Mouse (Mus musculus): ENCODE results near the gene Sh2b1.

Sh2b1 gene

DNA sequence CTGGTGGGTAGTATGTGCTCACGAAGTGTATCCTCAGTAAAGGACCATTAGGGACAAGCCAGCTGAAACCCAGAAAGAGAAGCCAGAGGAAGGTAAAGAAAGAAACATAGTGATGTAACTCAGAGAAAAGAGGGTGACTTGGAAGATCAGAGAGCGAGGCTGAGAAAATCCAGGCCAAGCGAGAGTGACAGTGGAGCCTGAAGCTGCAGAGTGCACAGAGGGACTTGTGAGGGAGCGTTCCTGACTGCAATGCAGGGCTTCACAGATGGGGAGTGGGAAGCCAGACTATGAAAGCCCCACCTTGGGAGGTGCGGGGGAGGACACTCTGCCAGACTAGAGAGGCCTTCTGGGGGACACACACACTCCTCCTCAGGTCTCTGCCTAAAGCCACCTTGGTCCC is 17.0 kb downstream of the Sh2b1 start:
- in situ Hi-C loops (cut with MboI; ENCODE audit: low sequenced_read_pairs): no loop called here

- in situ Hi-C loops (cut with MboI; ENCODE audit: low sequenced_read_pairs): no loop called here
Observed at GRCm38 (mm10) chr7:126456382-126457266, 18.6 kb downstream of the Sh2b1 start.

GRCm38 (mm10) chr7:126455242-126455641 is 20.0 kb downstream of the Sh2b1 start:
- in situ Hi-C loops (cut with MboI; ENCODE audit: low sequenced_read_pairs): no loop called here

GRCm38 (mm10) chr7:126453861-126454260 is 21.4 kb downstream of the Sh2b1 start:
- in situ Hi-C loops (cut with MboI; ENCODE audit: low sequenced_read_pairs): no loop called here

DNA sequence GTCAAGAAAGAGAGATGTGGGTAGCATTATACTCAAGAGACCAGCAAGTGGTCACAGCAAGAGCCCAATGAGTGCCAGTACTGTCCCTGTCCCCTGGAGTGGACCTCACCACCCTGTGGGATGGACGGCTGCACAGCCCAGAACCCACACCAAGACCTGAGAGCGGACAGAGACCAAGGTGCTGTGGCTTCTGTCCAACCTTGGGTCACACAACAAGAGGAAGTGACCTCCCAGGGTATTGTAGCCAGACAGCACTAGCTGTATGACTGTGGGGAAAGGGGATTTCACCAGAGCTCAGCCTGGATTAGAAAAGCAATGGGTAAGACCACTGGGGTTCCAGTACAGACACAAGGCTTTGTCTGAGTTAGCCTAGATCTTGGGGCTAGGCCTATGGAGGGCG is 23.0 kb downstream of the Sh2b1 start:
- in situ Hi-C loops (cut with MboI; ENCODE audit: low sequenced_read_pairs): no loop called here

DNA sequence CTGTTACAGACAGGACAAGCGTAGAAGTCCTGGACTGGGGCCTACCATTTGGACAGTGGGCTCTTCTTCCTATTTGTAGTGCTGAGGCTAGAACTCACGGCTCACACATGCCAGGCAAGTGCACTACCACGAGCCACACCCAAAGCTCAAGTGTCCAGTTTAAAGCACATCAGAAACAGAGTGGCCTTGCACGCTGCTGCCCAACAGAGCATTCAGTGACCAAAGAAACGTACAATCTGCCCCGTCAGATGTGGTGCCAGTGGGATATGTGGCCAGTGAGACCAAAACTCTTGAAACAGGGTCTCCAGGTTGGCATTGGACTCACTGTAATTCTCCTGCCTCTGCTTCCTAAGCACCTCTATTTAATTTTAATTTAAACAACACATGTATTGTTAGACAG is 24.6 kb downstream of the Sh2b1 start:
- in situ Hi-C loops (cut with MboI; ENCODE audit: low sequenced_read_pairs): no loop called here

GRCm38 (mm10) chr7:126449991-126450390 is 25.2 kb downstream of the Sh2b1 start:
- in situ Hi-C loops (cut with MboI; ENCODE audit: low sequenced_read_pairs): no loop called here

GRCm38 (mm10) chr7:126448481-126448880 is 26.7 kb downstream of the Sh2b1 start:
- in situ Hi-C loops (cut with MboI; ENCODE audit: low sequenced_read_pairs): no loop called here

GRCm38 (mm10) chr7:126446217-126446616 is 29.0 kb downstream of the Sh2b1 start:
- in situ Hi-C loops (cut with MboI; ENCODE audit: low sequenced_read_pairs): no loop called here

DNA sequence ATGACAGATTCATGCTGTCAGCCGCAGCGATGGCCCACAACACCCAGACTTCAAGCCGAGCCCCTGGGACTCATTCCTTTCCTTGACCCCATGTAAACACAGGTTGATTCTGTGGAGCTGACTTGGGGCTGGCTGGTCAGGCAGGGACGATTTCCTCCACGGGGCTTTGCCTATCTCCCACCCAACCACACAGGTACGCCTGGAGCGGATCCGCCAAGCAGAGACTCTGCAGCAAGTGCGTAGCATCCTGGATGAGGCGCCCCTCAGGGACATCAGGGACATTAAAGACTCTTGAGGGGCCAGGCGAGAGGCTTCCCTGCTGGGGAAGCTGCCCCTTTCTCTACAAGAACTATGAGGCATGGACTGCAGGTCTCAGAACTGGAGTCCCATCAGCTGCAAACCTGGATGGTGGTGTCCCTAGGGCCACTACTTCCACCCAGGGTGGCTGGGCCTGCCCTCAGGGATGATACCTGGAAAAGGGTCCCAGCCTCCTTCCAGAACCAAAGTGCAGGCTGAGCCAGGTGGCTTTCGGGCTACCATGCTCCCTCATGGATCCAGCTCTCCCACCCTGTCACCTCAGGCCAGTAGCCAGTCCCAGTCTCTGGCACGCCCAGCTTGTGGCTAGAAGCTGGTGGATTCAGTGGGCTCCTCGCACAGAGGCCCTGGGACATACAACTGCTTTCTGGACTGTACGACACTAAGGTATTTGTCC is 30.0 kb downstream of the Sh2b1 start:
- in situ Hi-C loops (cut with MboI; ENCODE audit: low sequenced_read_pairs): no loop called here

- in situ Hi-C loops (cut with MboI; ENCODE audit: low sequenced_read_pairs): no loop called here
Observed at GRCm38 (mm10) chr7:126444536-126444935, 30.7 kb downstream of the Sh2b1 start.

DNA sequence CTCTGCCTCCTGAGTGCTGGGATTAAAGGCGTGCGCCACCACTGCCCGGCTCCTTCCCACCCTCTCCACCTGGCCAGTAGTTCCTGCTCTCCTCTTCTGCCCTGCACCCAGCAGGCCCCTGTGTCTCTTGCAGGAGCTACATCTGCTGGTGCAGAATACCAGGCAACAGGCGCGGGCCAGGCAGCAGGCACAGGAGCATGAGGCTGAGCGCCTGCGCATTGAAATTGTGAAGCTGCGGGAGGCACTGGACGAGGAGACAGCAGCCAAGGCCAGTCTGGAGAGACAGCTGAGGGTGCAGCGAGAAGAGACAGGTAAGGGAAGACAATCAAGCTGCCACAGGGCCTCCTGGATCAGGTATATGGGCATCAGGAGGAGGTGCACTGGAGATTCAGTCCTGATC is 31.2 kb downstream of the Sh2b1 start:
- in situ Hi-C loops (cut with MboI; ENCODE audit: low sequenced_read_pairs): no loop called here

GRCm38 (mm10) chr7:126440134-126440533 is 35.1 kb downstream of the Sh2b1 start:
- in situ Hi-C loops (cut with MboI; ENCODE audit: low sequenced_read_pairs): no loop called here

DNA sequence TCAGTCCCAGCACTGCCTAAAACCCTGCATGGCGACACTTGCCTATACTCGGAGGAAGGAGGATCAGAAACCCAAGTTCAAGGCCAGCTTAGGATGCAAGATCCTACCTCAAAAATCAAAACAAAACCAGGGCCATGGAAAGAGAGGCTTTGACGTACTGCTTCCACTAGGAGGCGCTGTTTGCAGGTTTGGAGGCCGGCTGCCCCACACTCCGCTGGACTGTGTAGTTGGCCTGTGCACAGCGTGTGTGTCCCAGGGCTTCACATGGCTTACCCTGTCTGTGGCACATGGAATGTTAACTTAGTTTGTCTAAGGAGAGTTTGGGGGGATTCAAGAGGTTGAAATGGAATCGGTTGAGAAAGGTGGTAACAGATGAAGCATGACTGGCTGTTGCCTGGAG is 38.4 kb downstream of the Sh2b1 start:
- in situ Hi-C loops (cut with MboI; ENCODE audit: low sequenced_read_pairs): no loop called here

- in situ Hi-C loops (cut with MboI; ENCODE audit: low sequenced_read_pairs): no loop called here
Observed at GRCm38 (mm10) chr7:126435801-126436200, 39.4 kb downstream of the Sh2b1 start.

GRCm38 (mm10) chr7:126434726-126435125 is 40.5 kb downstream of the Sh2b1 start:
- in situ Hi-C loops (cut with MboI; ENCODE audit: low sequenced_read_pairs): no loop called here

DNA sequence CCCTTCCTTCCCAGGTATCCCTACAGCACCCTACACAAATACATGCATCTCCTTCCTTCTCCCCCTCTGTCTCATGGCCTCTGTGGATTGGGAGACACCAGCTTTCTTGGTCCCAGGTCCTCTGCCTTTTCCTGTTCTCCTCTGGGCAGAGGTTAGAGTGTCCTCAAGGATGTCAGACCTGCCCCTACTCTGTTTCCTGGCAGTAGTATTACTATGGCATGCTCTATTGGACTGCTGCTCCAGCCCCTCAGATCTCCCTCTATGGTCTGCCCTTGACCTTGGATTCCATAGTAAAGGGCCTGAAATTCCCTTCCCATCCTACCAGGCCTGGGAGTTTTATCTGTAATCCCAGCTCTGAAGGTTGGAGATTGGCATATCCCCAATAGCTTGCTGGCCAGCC is 45.1 kb downstream of the Sh2b1 start:
- in situ Hi-C loops (cut with MboI; ENCODE audit: low sequenced_read_pairs): no loop called here

DNA sequence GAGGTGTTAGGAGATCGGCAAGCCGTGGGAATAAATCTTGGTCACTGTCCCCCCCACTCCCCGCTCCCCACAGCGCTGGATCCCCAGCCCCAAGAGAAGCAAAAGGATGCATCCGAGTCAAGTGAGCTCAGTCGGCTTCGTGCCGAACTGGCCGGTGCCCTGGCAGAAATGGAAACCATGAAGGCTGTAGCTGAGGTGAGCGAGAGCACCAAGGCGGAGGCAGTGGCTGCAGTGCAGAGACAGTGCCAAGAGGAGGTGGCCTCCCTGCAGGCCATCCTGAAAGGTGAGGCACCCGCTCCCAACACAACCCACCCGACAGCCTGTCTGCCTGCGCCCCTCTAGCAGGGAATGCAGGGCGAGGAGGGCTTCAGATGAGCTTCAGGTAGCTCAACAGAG is 45.7 kb downstream of the Sh2b1 start:
- in situ Hi-C loops (cut with MboI; ENCODE audit: low sequenced_read_pairs): no loop called here

DNA sequence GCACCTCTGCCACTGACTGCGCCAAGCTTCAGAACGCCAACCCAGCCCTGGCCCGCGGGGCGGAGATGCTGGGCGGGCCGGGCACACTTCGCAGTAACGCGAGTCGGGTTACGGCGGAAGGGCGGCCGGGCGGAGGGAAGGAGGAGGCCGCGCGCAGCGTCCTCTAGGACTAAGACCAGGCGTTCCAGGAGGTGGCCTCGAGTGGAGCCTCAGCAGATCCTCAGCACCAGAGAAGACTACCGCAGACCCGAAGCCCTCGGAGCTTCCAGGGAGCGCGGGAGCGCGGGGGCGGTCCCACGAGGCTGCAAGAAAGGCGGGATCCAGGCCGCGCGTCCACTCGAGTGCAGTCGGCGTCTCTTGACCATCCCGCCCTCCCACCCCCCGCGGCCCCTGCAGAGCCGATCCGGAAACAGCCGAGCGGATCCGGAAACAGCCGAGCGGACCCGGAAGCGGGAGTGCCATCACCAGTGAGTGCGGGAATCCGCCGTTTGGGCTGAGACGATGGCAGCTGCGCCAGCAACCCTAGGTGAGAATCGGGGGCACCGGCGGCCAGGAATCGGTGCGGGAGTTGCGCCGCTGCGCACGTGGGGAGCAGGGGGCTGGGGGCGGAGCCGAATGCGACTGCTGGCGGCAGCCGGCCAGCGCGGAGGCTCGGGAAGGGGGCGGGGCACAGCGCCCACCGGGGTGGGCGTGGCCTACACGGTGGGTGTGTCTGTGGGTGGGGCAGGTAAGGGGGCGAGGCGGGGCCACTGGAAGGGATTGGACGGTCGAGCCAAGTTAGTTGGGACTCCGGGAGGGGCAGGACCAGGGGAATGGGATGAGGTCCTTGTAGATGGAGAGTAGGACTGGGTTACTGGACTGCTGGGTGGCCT is 46.4 kb downstream of the Sh2b1 start, which contains the start of gene Rabep2:
TSS of gene Rabep2 (plus strand) at position 129 of the 872 bp plus-strand sequence.
- in situ Hi-C loops (cut with MboI; ENCODE audit: low sequenced_read_pairs): no loop called here

DNA sequence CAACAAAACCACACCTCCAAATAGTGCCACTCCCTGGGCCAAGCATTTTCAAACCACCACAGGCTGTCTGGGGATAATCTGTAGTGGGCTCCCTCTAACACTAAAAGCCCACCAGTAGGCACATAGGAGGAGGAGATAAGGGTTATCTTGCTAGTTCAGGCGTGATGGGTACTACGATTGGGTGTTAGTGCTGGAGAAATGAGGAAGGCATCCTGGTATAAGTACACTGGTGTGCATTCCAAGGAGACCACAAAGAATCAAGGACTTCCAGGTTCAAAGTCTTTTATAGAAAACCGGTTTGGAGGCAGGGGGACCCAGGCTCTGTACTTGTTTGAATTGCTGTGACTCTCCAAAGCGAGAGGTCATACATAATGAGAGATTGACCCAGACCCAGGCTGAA is 47.1 kb downstream of the Sh2b1 start:
- in situ Hi-C loops (cut with MboI; ENCODE audit: low sequenced_read_pairs): no loop called here

DNA sequence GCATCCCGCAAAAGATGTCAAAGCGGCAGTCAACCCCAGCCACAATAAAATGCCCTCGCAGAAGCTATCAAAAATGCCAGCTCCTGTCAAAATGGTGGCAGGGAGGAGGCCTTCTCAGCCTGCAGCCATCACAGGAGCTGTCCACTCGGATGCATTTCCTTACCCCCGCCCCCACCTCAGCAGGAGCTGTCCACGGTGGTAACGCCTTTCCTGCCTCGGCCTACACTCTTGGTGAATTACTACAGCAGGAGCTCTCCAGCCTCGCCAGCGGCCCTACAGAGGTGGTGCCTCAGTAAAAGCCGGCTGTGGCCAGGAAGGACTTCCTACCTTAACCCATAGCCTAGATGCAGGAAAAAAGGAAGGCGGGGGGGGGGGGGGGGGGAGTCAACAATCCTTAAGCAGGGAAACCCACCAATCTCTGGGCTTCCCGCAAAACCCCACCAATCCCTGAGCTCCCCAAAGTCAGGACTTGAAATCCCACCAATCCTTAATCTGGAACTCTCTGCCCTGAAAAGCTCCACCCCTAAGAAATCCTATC is 47.8 kb downstream of the Sh2b1 start:
- in situ Hi-C loops (cut with MboI; ENCODE audit: low sequenced_read_pairs): no loop called here

Measured in CH12F3 (cell line).